Mouse (Mus musculus): Measurements from ENCODE around the gene Ahdc1.

GRCm38 (mm10) chr4:132972101-132972500 is 39.0 kb upstream of the Ahdc1 start:
- TF ChIP-seq CTCF (IDR thresholded peaks at IDR 0.05; ENCODE audit: low read depth): no peak
- no peak for TF ChIP-seq EP300 (IDR thresholded peaks at IDR 0.05; ENCODE audit: low read depth)

Data from liver, embryonic 14.5 days (tissue).